Mouse (Mus musculus): ENCODE data around the gene Calcoco2. TPM values are rescaled to one million over a fixed set of nuclear protein-coding genes. Genes with fewer than 3 reads are reported as not detected.

Calcoco2 gene
- polyA plus RNA-seq (2012), result not detected in 2 replicates

GRCm38 (mm10) chr11:96111751-96112150 lies at the start of gene Calcoco2:
TSS of gene Calcoco2 (minus strand) at chr11:96111964.

GRCm38 (mm10) chr11:96133239-96133865 lies 21.6 kb upstream of the Calcoco2 start, which contains the start of gene Ttll6:
TSS of gene Ttll6 (plus strand) at chr11:96133786.

GRCm38 (mm10) chr11:96075509-96076220 lies 36.1 kb downstream of the Calcoco2 start, which contains the start of gene Atp5g1:
TSS of gene Atp5g1 (minus strand) at chr11:96075670.

GRCm38 (mm10) chr11:96065215-96065911 lies 46.4 kb downstream of the Calcoco2 start, which contains the start of gene Ube2z:
TSS of gene Ube2z (minus strand) at chr11:96065388.

Other genes with a start within 250 kb of the Calcoco2 start
- gene B4galnt2, start 197.1 kb downstream of the Calcoco2 start, polyA plus RNA-seq (2012), result not detected in 2 replicates
- gene Igf2bp1, start 106.0 kb downstream of the Calcoco2 start, polyA plus RNA-seq (2012), result not detected in 2 replicates
- not detected in 2 replicates for gene Gip, start 87.4 kb downstream of the Calcoco2 start, polyA plus RNA-seq (2012)
- 138 and 142 TPM in 2 replicates for gene Snf8, start 77.1 kb downstream of the Calcoco2 start, polyA plus RNA-seq (2012)
- gene Ube2z, start 46.6 kb downstream of the Calcoco2 start, polyA plus RNA-seq (2012), result 21.9 and 26.1 TPM in 2 replicates
- 308 and 326 TPM in 2 replicates for gene Atp5g1, start 36.3 kb downstream of the Calcoco2 start, polyA plus RNA-seq (2012)
- gene Ttll6, start 21.8 kb upstream of the Calcoco2 start, polyA plus RNA-seq (2012), result not detected in 2 replicates
- not detected in 2 replicates for gene Hoxb13, start 82.4 kb upstream of the Calcoco2 start, polyA plus RNA-seq (2012)
- 0.02 and 0.17 TPM in 2 replicates for gene Hoxb9, start 159.5 kb upstream of the Calcoco2 start, polyA plus RNA-seq (2012)
- 0.03 TPM in 1 of 2 replicates, not detected in the other for gene Hoxb8, start 169.9 kb upstream of the Calcoco2 start, polyA plus RNA-seq (2012)
- not detected in 2 replicates for gene Hoxb7, start 174.7 kb upstream of the Calcoco2 start, polyA plus RNA-seq (2012)
- gene Hoxb6, start 180.5 kb upstream of the Calcoco2 start, polyA plus RNA-seq (2012), result 0.21 and 0.45 TPM in 2 replicates
- 0.39 and 0.55 TPM in 2 replicates for gene Hoxb5, start 191.4 kb upstream of the Calcoco2 start, polyA plus RNA-seq (2012)
- gene Hoxb4, start 206.3 kb upstream of the Calcoco2 start, polyA plus RNA-seq (2012), result 13.4 and 14.2 TPM in 2 replicates
- 6.0 and 6.2 TPM in 2 replicates for gene Hoxb3, start 211.4 kb upstream of the Calcoco2 start, polyA plus RNA-seq (2012)
- 0.52 and 1.5 TPM in 2 replicates for gene Hoxb2, start 238.6 kb upstream of the Calcoco2 start, polyA plus RNA-seq (2012)